Mouse (Mus musculus) mesoderm, embryonic 11.5 days (tissue): ENCODE results near the gene Lim2.
A peak's percentile ranks its signal among the peaks of the same experiment; 100 is the strongest.
"Not testable (repeated sequence)": the region's sequence is repeated elsewhere in the genome, so short reads cannot be mapped to it uniquely, and the experiment has no call there.

Experiments
- DNase-seq: peaks from one replicate; pipeline ENCODE4 v3.0.0-alpha.2; 2012; ENCODE audit warnings: low read depth, low spot score

Lim2 gene

DNA sequence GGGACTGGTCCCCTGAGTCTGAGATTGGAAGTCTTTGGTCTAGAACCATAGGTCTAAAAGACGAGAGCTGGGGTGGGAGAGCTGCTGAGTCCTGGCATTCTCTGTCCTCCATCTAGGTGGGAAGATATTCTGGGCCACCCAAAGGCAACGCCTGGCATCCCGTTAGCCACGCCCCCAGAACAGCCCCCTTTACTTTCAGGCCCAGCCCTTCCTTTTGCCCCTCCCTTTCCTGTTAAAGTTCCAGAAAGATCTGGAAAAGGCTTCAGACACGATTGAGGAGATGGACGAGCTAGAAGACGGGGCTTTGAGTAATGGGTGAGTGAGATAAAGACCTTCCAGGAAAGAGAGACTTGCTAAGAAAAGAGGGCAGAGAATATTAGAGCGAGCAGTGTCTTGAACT lies at the start of gene Lim2:
Lim2 (plus strand) TSS at position 265 of the 400 bp plus-strand sequence.
- no peak for DNase-seq

DNA sequence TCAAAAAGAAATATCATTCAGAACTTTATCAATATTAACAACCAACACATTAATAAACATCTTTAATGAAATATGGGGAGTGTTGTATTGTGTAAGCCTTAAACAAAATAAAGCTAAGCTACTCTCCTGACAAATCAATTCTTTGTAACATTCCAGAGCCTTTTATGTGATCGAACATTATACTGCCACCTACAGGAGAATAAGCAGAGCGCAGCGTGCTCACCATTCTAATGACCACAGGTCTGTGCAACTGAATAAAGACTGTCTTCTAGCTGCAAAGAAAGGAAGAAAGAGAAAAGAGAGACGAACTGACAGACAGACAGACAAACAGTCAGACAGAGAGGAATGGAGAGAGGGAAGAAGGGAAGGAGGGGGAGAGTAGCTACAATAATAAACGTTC lies 49.2 kb upstream of the Lim2 start:
- peak; percentile 56 for DNase-seq

DNA sequence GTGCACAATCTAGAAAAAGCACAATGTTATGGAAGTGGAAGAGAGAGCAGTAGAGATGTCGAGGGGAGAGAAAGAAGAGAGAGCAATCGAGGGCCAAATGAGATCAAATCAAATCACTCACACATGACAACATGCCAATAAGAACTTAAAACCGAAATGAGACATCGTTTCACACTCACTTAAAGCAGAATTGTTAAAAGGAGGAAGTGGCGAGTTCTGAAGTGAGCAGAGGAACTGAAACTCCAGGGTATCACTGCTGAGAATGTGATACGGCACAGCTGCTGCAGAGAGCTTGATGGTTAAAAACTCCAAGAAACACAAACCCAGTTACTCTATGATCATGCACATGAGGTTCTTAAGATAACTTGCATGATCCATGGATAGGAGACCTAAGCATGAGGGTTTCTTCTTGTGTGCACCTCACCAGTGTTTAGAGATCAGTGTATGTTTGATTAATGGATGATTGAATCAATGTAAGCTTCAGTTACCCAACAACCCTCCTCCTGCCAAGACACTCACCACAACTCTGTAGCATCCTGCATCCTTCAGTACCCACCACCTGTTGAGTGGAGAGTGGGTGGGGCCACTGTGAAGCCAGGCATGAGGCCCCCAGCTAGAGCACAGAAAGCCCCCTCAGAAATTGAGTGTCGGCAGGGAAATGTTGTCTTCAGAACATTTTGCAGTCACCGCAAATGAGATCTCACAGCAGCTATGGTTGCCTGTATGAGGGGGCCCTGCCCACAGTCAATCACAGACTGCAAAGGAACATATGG lies 34.9 kb upstream of the Lim2 start:
- no peak for DNase-seq

DNA sequence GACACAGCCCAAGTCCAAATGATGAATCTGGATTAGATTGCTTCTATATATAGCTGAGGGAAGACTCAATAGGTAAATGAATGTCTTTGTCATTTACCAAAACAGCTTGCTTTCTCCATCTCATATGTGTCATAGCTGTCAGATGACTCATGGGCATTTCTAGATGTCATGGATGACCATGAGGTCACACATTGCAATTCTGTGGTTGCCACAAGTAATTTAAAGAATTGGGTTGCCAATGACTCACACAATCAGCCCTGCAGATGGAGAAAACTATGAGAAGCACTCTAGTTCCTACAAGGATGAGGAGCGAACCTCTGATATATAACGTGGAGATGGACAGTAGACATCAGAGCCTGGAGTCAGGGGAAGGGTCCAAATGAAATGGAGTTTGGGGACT lies 28.0 kb upstream of the Lim2 start:
- DNase-seq, result no peak

DNA sequence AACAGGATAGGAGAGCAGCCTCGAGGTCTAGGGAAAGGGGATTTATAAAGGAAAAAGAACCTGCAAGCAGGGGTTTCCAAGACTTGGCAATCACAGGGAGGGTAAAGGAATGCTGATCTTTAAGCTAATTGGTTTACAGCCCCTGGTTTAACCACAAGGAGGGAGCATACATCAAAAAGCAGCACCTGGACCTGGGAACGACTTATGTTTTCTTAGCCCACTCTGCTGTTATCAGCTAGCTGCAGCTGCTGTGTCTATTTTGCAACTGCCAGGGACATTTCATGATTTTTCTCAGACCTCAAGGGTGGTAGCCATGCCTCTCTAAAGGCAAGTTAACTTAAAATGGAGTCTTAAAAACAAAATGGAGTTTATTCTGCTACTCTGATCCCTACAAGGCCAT lies 24.8 kb upstream of the Lim2 start:
- DNase-seq, result no peak

DNA sequence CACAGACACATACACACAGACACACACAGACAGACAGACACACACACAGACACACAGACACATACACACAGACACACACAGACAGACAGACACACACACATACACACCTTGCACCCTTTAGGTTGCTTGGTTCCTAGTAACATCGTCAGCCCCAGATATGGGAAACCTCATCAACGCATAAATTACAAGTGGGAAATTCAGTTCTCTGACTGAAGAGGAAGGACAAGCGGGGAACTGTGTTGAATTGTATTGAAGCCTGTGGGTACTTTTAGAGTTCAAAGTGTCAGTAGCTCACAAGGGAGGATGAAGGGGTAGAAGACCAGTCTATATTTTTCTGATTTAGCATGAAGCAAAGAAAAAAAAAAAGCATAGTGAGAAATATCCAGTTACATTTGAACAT lies 19.9 kb upstream of the Lim2 start:
- DNase-seq, result no peak

DNA sequence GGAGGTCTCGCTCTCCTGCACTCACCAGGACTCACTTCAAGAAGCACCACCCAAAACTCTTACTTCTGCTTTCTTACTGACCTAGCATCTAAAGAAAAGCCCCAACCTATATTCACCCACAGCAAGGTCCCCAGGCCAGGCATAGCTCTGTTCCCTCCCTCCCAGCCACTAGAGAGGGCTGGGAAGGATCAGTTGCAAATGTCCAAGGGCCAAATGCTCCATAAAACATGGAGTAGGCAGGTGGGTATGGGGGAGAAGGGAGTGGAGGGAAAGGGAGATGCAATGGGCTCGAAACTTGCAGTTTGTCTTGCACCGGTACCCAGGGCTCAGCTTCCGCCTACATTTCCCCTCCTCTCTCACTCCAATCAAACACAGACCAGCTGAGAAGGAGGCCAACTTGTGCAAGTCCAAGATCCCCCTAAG lies 19.3 kb upstream of the Lim2 start, which contains the start of gene Siglecg:
Siglecg (plus strand) TSS at position 74 of the 423 bp plus-strand sequence.
- no peak for DNase-seq

DNA sequence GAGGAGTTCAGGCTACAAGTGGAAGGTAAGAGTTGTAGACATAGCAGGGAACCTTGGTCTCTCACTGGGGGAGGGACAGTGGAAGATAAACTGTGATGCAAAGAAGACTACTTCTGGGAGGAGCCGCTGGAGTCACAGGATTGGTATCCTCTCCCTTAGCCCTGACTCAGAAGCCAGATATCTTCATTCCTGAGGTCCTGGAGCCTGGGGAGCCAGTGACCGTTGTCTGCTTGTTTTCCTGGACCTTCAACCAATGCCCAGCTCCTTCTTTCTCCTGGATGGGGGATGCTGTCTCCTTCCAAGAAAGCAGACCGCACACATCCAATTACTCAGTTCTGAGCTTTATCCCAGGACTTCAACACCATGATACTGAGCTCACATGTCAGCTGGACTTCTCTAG lies 18.4 kb upstream of the Lim2 start:
- no peak for DNase-seq

DNA sequence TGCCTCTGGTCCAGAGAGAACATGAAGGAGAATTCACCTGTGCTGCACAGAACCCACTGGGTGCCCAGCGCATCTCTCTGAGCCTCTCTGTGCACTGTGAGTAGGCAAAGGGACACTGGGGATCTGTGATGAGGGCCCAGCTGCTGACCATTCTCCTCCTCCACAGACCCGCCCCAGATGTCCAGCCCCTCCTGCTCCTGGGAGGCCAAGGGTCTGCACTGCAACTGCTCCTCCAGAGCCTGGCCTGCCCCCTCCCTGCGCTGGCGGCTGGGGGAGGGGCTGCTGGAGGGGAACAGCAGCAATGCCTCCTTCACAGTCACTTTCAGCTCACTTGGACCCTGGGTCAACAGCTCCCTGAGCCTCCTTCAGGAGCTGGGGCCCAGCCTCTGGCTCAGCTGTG lies 15.7 kb upstream of the Lim2 start:
- not testable (repeated sequence) for DNase-seq

DNA sequence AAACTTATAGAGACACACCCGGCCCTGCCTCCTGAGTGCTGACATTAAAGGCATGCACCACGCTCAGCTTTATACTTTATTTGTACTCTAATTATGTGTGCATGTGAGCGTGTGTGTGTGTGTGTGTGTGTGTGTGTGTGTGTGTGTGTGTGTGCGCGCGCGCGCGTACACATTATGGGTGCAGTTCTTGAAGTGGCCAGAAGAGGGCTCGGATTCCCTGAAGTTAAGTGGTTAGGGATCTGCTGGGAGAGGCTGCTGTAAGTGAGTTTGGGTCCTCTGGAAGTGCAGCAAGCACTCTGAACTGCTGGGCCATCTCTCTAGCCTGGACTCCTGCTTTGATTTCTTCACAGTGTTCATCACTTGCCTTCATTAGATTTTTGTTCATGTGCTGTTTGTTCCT lies 10.2 kb upstream of the Lim2 start:
- no peak for DNase-seq

DNA sequence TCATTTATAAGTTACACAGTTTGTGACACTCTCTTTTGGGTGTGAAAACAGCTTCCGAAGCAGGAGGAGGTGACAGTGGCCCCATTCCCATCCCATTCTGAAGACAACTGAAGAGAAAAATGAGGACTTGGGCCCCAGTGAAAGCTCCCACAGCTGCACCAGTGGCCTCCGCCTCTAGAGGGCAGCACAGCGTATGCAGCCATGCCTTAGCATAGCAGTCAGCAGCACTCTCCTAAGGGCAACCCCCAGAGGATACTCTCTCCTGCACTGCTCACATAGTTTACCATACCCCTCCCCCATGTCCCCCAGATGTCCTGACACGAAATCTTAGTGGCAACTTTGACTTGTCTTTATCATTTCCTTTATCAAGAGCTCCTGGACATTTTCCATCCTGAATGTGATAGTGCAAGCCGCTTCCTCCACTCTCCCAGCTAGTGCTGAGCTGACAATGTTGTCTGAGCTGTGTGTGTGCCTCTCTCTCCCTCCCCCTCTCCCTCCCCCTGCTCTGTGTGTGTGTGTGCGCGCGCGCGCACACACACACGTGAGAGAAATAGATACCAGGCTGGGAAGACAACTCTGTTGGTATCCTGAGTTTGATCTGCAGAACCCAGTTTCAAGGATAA lies 4.4 kb upstream of the Lim2 start:
- DNase-seq, result peak; percentile 83

DNA sequence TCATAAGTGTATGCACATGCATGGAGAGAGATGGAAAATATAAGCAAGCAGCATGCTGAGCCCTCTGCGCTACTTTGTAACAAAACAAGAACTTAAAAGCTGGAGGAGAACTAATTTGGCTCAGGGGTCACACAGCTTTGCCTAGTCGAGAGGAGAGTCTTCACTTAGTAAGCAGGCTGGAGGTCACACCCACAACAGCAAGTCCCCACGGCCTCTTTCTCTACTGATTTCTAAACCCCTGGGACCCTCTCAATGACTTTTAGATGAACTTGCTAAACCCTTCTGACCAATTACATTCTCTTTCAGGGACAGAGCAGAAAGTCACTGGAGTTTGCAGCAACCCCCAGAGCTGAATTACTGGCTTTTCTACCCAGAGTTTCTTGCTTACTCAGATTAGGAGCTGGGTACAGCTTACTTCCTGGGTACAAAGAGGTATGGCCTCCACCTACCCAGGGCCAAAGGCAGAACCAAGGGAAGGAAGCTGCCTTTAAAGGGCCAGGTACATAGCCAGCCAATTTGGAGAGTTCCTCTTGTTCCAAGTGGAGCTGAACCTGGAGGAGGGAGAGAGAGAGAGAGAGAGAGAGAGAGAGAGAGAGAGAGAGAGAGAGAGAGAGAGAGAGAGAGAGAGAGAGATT lies 3.4 kb upstream of the Lim2 start:
- DNase-seq, result no peak

DNA sequence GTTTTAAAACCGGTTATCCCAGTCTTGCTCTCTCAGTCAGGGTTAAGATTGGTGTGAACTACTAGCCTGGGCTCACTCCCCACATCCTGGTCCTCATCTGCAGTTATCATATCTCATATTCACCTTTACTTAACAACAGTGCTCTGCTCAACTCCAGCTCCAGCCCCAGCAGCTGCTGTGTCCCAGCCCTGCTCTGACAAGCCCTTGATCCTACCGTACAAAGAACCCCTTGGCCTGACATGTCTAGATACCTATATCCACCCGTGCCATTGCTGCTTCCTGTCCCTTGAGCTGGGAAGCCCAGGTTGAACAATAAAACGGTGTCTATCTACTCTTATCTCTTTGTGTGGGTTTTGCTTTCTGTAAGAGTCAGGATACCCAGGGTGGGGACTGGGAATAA lies 2.0 kb downstream of the Lim2 start:
- no peak for DNase-seq

DNA sequence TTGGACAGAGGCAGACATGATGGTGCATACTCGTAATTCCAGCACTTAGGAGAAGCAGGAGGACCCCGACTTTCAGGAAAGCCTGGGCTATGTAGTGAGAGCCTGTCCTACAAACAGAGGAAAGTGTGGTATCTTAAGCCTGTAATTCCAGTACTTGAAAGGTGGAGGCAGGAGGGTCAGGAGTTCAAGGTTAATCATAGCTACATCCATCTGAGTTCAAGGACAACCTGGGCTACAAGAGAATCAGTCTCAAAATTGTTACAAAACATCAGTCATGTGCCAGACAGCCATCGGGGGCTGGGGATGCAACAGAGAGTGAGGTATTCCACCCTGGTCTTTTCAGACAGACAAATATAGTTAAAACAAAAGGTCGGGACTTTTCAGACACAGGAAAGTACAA lies 5.4 kb downstream of the Lim2 start:
- DNase-seq, result no peak

DNA sequence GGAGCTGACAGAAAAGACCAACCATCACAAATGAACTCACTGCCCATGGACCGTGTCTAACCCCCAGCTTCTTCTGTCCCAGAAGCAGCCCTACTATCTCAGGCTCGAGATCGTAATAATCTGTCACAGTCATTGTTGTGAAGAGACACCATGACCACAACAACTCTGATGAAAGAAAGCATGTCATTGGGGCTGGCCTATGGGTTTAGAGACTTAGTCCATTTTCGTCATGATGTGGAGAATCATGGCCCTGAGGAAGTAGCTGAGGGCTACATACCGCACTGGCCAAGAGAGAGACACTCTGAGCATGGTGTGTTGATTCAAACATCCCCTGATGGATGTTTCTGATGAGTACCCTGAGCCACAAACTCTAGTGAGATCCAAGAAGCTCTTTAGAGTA lies 7.2 kb downstream of the Lim2 start:
- no peak for DNase-seq

DNA sequence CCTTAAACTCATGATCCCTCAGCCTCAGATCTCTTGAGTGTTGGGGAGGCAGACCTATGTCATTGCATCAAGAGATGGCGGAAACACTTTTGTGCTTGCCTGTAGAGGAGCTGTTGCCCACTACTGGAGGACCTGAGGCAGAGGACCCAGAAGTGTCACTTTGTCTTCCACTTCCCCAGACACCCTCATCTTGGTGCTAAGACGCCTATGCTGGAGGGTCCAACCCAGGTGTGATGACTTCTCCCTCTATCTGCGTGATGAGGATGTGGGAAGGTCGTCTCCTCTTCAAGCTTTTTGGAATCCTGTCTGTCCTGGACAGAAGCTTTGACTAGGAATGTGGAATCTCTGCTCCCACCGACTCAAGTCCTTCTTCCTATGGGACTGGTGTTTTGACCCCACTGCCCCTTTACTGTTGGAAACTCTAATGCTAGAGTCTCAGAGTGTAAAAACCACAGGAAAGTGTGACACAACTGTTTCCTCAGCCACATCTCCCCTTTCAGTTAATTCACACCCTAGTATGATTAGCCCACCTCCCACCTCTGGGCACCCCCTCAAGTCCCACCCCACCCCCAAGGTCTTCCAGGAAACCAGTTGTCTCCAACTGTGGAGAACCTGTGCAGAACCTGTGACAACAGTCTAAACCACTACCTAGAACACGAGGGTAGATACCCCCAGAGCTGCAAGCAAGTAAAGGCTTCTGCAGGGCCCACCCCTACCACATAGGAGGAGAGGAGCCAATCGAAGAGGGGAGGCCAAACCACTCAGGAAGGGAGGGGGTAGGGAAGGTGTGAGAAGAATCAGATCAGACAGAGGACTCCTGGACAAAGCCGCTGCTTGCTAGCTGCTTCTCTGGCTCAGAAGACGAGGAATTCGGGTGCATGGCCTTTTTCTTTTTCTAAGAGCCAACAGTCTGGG lies 9.1 kb downstream of the Lim2 start, which contains the start of gene Nkg7:
Nkg7 (plus strand) TSS at position 733 of the 915 bp plus-strand sequence.
- no peak for DNase-seq

DNA sequence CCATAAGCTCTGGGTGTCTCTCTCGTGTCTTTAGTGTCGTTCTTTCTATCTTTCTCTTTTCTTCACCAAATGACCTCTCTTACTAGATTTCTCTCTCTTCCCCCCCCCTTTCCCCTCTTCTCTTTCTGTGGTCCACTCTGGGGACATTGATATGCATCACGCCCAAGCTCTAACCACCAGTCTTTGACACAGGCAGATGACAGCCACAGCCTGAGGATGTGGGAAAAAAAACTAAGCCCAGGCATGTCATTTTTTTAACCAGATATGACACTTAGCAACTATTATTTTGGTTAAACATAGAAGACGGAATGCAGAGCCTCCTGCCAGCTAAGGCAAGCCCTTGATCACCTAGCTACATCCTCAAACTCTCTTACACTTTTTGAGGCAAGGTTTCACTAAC lies 11.1 kb downstream of the Lim2 start:
- no peak for DNase-seq

DNA sequence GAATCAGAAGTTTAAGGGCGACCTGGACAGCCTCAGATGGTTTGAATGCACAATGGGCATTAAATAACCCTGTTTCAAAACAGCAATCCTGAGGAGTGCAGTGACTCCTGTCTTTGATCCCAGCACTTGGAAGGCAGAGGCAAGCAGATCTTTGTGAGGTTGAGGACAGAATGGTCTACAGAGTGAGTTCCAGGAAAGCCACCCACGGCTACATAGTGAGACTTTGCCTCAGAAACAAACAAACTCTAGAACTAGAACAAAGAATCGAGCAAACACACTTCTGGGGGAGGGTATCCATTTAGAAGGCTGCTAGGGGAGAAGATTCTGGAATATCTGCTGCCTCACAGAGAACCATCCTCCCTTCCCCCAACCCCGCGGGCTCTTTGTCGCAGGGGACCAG lies 13.0 kb downstream of the Lim2 start, which contains the start of gene Cldnd2:
Cldnd2 (plus strand) TSS at position 301 of the 400 bp plus-strand sequence.
- DNase-seq, result no peak

DNA sequence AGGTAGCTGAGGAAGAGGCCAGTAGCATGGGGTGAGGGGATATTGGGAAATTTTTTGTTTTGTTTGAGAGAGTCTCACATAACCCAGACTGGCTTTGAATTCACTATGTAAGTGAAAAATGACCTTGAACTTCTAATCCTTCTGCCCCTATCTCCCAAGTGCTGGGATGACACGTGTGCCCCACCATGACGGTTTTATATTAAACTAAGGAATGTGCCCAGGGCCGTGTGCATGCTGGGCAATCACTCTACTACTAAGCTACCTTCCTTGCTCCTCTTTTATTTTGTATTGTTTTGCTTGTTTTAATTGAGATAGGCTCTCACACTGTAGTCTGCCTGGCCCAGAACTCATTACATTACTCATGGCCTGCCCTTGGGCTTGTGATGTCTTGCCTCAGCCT lies 13.6 kb downstream of the Lim2 start:
- no peak for DNase-seq

DNA sequence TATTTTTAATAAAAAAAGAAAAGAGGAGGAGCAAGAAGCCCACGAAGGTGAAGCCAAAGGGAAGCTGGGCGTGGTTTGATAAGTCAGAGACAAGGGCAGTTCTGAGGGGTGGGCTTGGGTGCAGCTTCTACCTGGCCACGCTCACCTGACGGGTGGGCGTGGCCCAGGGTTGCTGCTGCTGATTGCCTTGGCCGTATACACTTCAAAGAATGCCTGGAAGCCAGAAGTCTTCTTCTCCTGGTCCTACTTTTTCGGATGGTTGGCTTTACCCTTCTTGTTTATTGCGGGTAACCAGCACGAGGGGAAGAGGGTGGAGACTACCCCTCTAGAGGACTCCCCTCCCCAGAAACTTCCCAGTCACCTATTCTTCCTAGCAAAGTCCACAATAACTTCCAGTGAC lies 15.2 kb downstream of the Lim2 start:
- no peak for DNase-seq

DNA sequence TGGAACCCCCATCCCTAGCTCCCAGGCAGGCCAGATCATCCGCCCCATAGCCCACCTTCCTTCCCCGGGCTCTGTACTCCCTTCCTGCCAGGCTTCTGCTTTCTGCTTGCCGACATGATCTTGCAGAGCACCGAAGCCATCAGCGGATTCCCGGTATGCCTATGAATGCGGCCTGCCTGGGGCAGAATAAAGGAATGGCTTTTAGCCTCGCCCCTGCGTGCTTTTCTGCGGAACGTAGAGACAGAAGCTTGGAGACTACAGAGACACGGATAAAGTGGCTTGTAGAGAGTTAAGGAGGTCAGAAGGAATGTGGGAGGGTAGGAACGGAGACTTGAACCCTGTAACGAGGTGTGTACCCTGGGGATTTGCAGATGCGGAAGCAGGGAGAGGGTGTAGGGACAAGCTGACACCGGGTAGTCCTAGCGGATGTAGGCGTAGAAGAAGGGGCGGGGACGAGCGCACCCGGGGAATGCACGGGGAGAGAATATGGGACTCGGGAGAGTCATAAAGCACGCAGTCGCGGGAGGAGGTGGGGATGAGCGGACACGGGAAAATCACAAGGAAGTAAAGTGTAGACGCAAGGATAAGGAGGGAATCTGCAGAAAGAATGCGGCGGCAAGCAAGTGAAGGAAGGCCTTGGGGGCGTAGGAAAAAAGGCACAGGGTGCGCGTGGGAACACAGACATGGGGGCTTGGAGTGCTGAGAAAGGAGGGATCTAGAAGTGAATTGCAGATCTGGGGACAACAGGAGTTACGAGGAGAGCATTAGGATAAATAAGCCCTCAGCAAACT lies 15.9 kb downstream of the Lim2 start:
- peak; percentile 78 for DNase-seq
